Mouse (Mus musculus): Measurements from ENCODE around the gene Atp11b.

GRCm38 (mm10) chr3:35883267-35883666 lies 129.4 kb downstream of the Atp11b start:
- TF ChIP-seq CTCF (IDR thresholded peaks at IDR 0.05; ENCODE audit: extremely low read depth, insufficient read length, insufficient replicate concordance, low read depth, low read length) = no peak
- TF ChIP-seq POLR2A (IDR thresholded peaks at IDR 0.05; ENCODE audit: low read depth, low read length) = no peak

All from small intestine, adult 2 months (tissue).